Mouse (Mus musculus) embryonic stem cell, embryonic (primary cell): ENCODE measurements around the gene Col6a4.

ENCODE experiments used
- CTCF ChIA-PET, 4 experiments: fragments of 300-600 bp in 2 of 4; fragments of 350-600 bp in 2 of 4; sonication (Branson Sonifier 250); formaldehyde crosslinking; loops; one replicate each; lab custom pipeline; 2022; ENCODE audit warnings: inconsistent platforms in 2 of 4; lab: Charles Lee
- POLR2A ChIA-PET, 4 experiments: fragments of 300-600 bp in 2 of 4; fragments of 350-600 bp in 2 of 4; sonication (Branson Sonifier 250); formaldehyde crosslinking; loops; one replicate each; lab custom pipeline; 2022; ENCODE audit warnings: antibody characterized with exemption in 4 of 4, inconsistent platforms in 1 of 4; lab: Charles Lee

Col6a4 gene

GRCm38 (mm10) chr9:106099379-106100021, 2.9 kb upstream of the Col6a4 start:
- CTCF ChIA-PET, result interaction anchor here (0.6 to 4.3 kb wide), 15 partner anchors 13 to 698 kb away, joined by 3 to 31 read pairs (median 4); no protein-coding TSS in a partner anchor
- POLR2A ChIA-PET, result interaction anchor here in 1 of 4 experiments (1.5 kb wide), 1 partner anchor 59 kb away, joined by 3 read pairs; no protein-coding TSS in a partner anchor

GRCm38 (mm10) chr9:106081528-106081927, 15.1 kb downstream of the Col6a4 start:
- ChIA-PET CTCF (interaction anchor here (0.5 to 3.7 kb wide), 18 partner anchors 9 to 388 kb away, joined by 3 to 23 read pairs (median 4); partner anchors contain the start of genes Col6a4 (in 2 of the 4) and Wdr82 (in 1 of the 4)), POLR2A (interaction anchor here in 1 of 4 experiments (0.5 kb wide), 1 partner anchor 302 kb away, joined by 3 read pairs; no protein-coding TSS in a partner anchor)

DNA sequence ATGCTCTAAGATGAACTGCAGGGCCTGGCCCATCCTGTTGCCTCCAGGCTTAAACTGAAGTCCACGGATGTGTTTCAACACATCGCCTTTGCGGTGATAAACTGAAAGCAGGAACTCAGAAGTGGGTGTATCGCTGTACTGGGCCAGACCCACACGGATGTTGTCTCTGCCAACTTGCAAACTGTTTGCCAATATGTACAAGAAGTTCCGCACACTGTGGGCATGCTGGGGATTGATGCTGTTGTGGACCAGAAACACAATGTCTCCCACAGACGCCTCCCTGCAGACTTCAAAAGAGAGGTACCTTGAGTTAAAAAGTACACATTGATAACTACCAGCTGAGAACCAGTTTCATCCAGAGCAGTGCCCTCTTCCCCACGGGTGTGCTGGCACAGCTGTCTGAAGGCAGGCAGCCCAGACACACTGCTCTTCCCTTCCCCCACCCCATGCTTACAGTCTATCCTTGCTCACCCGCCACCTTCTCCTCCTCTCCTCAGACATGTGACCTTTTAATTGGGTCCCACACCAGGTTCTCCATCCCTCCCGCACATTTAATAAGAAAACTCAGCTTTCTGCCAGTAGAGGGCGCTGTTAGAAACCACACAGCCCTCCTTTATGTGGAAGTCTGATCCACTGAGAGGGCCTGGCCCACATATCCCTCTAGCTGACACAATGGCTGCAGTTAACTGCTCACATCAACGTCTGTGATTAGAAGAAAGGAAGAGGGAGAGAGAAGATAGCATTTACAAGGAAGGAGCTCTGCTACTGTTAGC, 16.1 kb downstream of the Col6a4 start:
- POLR2A ChIA-PET, result interaction anchor here in 3 of 4 experiments (0.6 to 1.1 kb wide), 8 partner anchors 21 to 1706 kb away, joined by 3 to 7 read pairs (median 4); partner anchors contain the start of gene Wdr82 (in 1 of the 3)
- CTCF ChIA-PET, result interaction anchor here (0.5 to 3.7 kb wide), 47 partner anchors 8 to 1827 kb away, joined by 3 to 23 read pairs (median 4); partner anchors contain the start of genes Col6a4 (in 2 of the 4) and Wdr82 (in 1 of the 4)

- POLR2A ChIA-PET, result no interaction called here
- CTCF ChIA-PET, result no interaction called here
Measured at GRCm38 (mm10) chr9:106077953-106078352, 18.6 kb downstream of the Col6a4 start.

DNA sequence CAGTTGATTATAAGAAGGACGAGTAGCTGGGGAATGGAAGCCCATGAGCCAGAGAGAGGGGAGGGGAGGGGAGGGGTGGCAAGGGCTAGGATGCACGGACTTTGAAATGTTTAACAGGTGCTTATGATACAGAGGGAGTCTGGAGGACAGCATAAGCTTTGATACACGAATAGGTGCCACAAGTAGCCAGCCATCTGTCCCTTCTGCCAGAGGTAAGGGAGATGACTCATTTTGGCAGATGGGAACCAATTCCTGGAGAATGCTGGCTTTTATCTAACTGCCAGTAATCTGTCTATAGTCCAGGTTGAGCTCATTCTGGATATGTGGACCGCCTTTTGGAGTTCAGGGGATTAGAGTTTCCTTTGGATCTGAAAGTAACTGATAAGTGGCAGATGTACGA, 20.3 kb downstream of the Col6a4 start:
- POLR2A ChIA-PET, result interaction anchor here in 1 of 4 experiments (1.0 kb wide), 1 partner anchor 95 kb away, joined by 4 read pairs; no protein-coding TSS in a partner anchor
- CTCF ChIA-PET, result interaction anchor here in 1 of 4 experiments (0.9 kb wide), 1 partner anchor 37 kb away, joined by 3 read pairs; no protein-coding TSS in a partner anchor

GRCm38 (mm10) chr9:106073956-106074355, 22.6 kb downstream of the Col6a4 start:
- ChIA-PET CTCF (interaction anchor here in 1 of 4 experiments (1.5 kb wide), 1 partner anchor 83 kb away, joined by 3 read pairs; no protein-coding TSS in a partner anchor), POLR2A (interaction anchor here in 1 of 4 experiments (0.8 kb wide), 1 partner anchor 426 kb away, joined by 3 read pairs; no protein-coding TSS in a partner anchor)

DNA sequence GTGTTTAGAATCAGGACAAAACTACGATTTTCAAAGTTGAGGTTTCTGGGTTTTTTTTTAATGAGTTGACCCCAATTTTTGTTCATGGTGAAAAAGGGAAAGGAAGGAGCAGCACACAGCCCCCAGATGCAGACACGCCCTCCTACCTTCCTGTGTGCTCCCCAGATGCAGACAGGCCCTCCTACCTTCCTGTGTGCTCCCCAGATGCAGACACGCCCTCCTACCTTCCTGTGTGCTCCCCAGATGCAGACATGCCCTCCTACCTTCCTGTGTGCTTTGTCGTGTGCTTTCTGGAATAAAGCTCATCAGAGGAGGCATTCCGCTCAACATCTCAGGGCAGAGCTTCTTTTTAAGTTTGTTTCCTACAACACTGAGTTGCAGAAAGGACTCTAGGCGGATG, 24.9 kb downstream of the Col6a4 start:
- ChIA-PET CTCF (interaction anchor here in 3 of 4 experiments (0.6 to 1.1 kb wide), 3 partner anchors 9 to 225 kb away, joined by 4 to 10 read pairs (median 6); no protein-coding TSS in a partner anchor), POLR2A (no interaction called here)

GRCm38 (mm10) chr9:106053446-106053845, 43.1 kb downstream of the Col6a4 start:
- POLR2A ChIA-PET, result no interaction called here
- CTCF ChIA-PET, result no interaction called here

GRCm38 (mm10) chr9:106043921-106044503, 52.6 kb downstream of the Col6a4 start:
- ChIA-PET CTCF (no interaction called here), POLR2A (no interaction called here)

DNA sequence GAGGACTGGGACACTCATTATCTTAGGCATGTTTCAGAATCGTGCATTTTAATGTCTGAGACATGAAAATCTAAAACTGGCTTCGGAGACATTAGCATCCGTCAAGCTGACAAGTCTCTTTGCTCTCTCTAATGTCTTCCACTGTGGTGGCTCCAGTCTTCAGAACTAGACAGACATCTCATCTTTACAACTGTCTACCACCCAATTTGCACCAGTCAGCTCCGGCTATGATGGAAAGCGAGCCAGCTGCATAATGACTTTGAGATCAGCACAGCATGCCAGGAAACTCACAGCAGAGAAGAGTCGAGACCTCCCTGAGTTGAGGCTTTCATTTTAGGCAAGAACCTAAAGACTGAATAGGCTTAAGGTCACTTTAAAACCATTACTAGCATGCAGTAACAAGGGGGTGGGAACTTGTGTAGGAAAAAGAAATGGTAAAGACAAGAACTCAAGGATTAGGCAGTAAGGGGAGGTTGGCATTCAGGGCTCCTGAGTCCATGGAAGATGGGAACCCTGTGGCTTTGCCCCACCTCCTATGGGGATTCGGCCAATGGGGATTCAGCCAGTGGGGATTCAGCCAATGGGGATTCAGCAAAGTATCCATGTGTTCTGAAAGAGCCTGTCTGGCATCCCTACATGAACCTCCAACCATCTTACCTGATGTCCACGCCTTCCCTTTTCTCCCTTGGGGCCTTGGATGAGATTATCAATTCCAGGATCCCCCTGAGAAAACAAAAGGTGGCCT, 56.5 kb downstream of the Col6a4 start:
- POLR2A ChIA-PET, result interaction anchor here in 1 of 4 experiments (0.5 kb wide), 1 partner anchor 195 kb away, joined by 3 read pairs; no protein-coding TSS in a partner anchor
- CTCF ChIA-PET, result interaction anchor here (0.5 to 1.5 kb wide), 4 partner anchors 126 to 366 kb away, joined by 3 to 7 read pairs (median 4); no protein-coding TSS in a partner anchor

- ChIA-PET POLR2A (no interaction called here), CTCF (interaction anchor here (0.5 to 1.5 kb wide), 7 partner anchors 12 to 1569 kb away, joined by 3 to 7 read pairs (median 3); no protein-coding TSS in a partner anchor)
Measured at GRCm38 (mm10) chr9:106039276-106039675, 57.3 kb downstream of the Col6a4 start.

GRCm38 (mm10) chr9:106038865-106039264, 57.7 kb downstream of the Col6a4 start:
- CTCF ChIA-PET, result interaction anchor here in 3 of 4 experiments (0.6 to 1.5 kb wide), 10 partner anchors 12 to 1478 kb away, joined by 3 to 7 read pairs (median 3); no protein-coding TSS in a partner anchor
- POLR2A ChIA-PET, result interaction anchor here in 1 of 4 experiments (0.6 kb wide), 1 partner anchor 52 kb away, joined by 4 read pairs; no protein-coding TSS in a partner anchor

DNA sequence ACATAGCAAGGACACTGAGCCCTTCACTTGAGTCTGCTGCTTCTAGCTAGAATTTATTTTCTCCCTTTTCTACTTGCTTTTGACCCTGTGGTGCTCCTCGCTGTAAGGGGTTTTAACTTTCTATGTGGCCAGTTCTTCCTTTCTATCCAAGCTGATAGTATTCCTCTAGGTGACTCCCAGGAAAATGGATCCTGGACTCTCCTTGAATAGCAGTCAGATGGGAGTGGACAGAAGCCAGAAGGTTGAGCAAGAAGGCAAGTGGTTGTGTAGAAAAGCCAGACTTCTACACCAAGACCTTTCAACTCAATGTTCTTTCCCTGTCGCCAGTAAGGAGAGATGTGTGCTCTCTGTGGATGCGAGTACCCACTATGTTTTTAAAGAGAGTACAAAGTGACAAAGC, 80.9 kb downstream of the Col6a4 start:
- CTCF ChIA-PET, result no interaction called here

DNA sequence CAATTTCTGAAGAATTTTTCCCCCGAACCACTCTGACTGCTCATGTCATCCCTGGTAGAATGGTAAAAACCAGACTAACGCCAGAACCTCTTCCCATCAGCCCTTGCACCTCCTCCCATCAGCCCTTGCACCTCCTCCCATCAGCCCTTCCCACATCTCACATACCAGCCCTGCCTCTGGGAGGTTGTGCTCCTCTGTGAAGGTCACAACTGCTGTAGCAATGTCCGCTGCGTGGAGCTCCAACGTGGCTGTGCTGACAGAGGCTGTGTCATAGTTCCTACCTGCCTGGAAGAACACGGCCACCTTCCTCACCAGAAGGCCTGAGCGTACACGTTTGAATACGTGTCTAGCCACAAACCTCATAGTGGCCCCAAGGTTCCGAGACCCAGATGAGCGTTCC, 83.4 kb downstream of the Col6a4 start:
- POLR2A ChIA-PET, result interaction anchor here in 1 of 4 experiments (0.7 to 1.1 kb wide), 3 partner anchors 19 to 1700 kb away, joined by 3 to 4 read pairs (median 4); no protein-coding TSS in a partner anchor
- CTCF ChIA-PET, result interaction anchor here in 1 of 4 experiments (0.7 kb wide), 1 partner anchor 136 kb away, joined by 5 read pairs; no protein-coding TSS in a partner anchor

More for the DNA sequence above, 80.9 kb downstream of the Col6a4 start:
- POLR2A ChIA-PET, result no interaction called here

DNA sequence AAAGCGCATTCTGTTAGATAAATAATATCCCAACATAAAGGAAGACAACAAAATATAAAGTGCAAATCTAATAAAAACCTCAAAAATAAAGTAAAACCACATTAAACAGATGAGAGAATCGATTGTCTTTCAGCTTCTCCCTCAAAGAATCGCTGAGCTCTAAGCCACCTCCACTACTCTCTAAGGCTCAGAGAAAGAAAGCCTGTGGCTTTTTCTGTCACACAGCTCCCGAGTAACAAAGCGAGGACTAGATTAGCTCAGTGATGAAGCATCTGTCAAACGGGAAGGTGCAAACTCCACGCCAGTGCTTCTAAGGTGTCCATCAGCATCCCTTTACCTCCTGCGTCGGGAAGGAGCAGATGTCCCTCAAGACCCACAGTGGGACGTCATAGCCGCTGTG, 98.6 kb downstream of the Col6a4 start:
- CTCF ChIA-PET, result no interaction called here
- POLR2A ChIA-PET, result no interaction called here

- POLR2A ChIA-PET, result no interaction called here
- CTCF ChIA-PET, result interaction anchor here in 1 of 4 experiments (0.6 kb wide), 1 partner anchor 438 kb away, joined by 5 read pairs; no protein-coding TSS in a partner anchor
Measured at GRCm38 (mm10) chr9:105992425-105992824, 104.2 kb downstream of the Col6a4 start.

DNA sequence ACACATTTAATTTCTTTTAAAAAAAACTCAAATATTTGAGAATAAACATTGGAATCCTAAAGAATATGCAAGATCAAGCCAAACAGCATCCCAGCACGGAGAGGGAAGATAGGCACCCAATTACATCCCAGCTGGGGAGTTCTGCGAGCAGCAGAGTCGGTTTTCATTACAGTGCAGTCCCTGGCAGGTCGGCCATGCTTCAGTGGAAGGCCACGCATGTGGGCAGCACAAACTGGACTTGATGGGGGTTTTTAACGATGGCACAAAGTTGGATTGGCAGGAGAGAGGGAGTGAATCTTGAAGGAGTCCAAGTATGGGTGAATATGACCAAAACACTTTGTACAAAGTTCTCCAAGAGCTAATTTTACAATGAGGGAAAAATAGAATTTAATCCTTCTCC, 106.5 kb downstream of the Col6a4 start:
- ChIA-PET POLR2A (interaction anchor here in 1 of 4 experiments (0.6 kb wide), 1 partner anchor 32 kb away, joined by 3 read pairs; no protein-coding TSS in a partner anchor), CTCF (interaction anchor here in 3 of 4 experiments (0.7 to 1.6 kb wide), 3 partner anchors 14 to 495 kb away, joined by 3 to 4 read pairs (median 3); no protein-coding TSS in a partner anchor)
